Mouse (Mus musculus) embryonic stem cell, embryonic (primary cell): ENCODE data around the gene Olfr312.
"Not testable (repeated sequence)": the region's sequence is repeated elsewhere in the genome, so short reads cannot be mapped to it uniquely, and the experiment has no call there.

Source experiments
- CTCF ChIA-PET, 4 experiments: fragments of 300-600 bp in 2 of 4; fragments of 350-600 bp in 2 of 4; sonication (Branson Sonifier 250); formaldehyde crosslinking; loops; one replicate each; lab custom pipeline; 2022; ENCODE audit warnings: inconsistent platforms in 2 of 4; lab: Charles Lee
- POLR2A ChIA-PET, 4 experiments: fragments of 300-600 bp in 2 of 4; fragments of 350-600 bp in 2 of 4; sonication (Branson Sonifier 250); formaldehyde crosslinking; loops; one replicate each; lab custom pipeline; 2022; ENCODE audit warnings: antibody characterized with exemption in 4 of 4, inconsistent platforms in 1 of 4; lab: Charles Lee

Olfr312 gene

GRCm38 (mm10) chr11:58832541-58832940 is 3.5 kb downstream of the Olfr312 start:
- POLR2A ChIA-PET, CTCF ChIA-PET: not testable (repeated sequence)

- CTCF ChIA-PET = interaction anchor here in 1 of 4 experiments (0.5 kb wide), 1 partner anchor 52 kb away, joined by 3 read pairs; no protein-coding TSS in a partner anchor
- POLR2A ChIA-PET = not testable (repeated sequence)
Measured at GRCm38 (mm10) chr11:58838951-58839350, 9.9 kb downstream of the Olfr312 start, which contains the start of gene Olfr311. Gene Olfr311 (plus strand): TSS chr11:58839251.

- POLR2A ChIA-PET = interaction anchor here in 3 of 4 experiments (0.7 to 1.6 kb wide), 5 partner anchors 21 to 338 kb away, joined by 3 to 6 read pairs (median 4); partner anchors contain the start of genes Hist3h2a (in 1 of the 3), Trim17 (in 1 of the 3) and Zfp39 (in 1 of the 3)
Measured at GRCm38 (mm10) chr11:58846919-58847461, 18.0 kb downstream of the Olfr312 start, which contains the start of gene Gm12258. Gene Gm12258 (plus strand): TSS chr11:58847158.

GRCm38 (mm10) chr11:58847636-58848035 is 18.6 kb downstream of the Olfr312 start:
- CTCF ChIA-PET = interaction anchor here in 2 of 4 experiments (0.5 to 1.1 kb wide), 3 partner anchors 57 to 702 kb away, joined by 3 to 4 read pairs (median 3); no protein-coding TSS in a partner anchor
- POLR2A ChIA-PET = interaction anchor here in 3 of 4 experiments (0.7 to 1.6 kb wide), 8 partner anchors 9 to 339 kb away, joined by 3 to 6 read pairs (median 3); partner anchors contain the start of genes Hist3h2a (in 1 of the 3), Trim17 (in 1 of the 3) and Zfp39 (in 1 of the 3)

More at GRCm38 (mm10) chr11:58846919-58847461, 18.0 kb downstream of the Olfr312 start, which contains the start of gene Gm12258:
- CTCF ChIA-PET = interaction anchor here in 1 of 4 experiments (1.0 to 1.1 kb wide), 2 partner anchors 58 to 68 kb away, joined by 3 read pairs; no protein-coding TSS in a partner anchor

- ChIA-PET CTCF (no interaction called here), POLR2A (no interaction called here)
Measured at GRCm38 (mm10) chr11:58849731-58850130, 20.7 kb downstream of the Olfr312 start.

GRCm38 (mm10) chr11:58860744-58861143 is 31.7 kb downstream of the Olfr312 start:
- CTCF ChIA-PET = no interaction called here
- POLR2A ChIA-PET = no interaction called here

- ChIA-PET POLR2A (interaction anchor here in 3 of 4 experiments (0.6 to 1.3 kb wide), 8 partner anchors 12 to 87 kb away, joined by 3 to 4 read pairs (median 3); partner anchors contain the start of genes Gm12258 (in 1 of the 3), Hist3h2a (in 1 of the 3), Trim17 (in 1 of the 3) and Zfp39 (in 1 of the 3)), CTCF (interaction anchor here in 3 of 4 experiments (0.6 to 1.2 kb wide), 4 partner anchors 50 to 756 kb away, joined by 3 to 5 read pairs (median 3); no protein-coding TSS in a partner anchor)
Measured at GRCm38 (mm10) chr11:58867039-58867953, 38.3 kb downstream of the Olfr312 start, which contains the start of gene 2810021J22Rik. Gene 2810021J22Rik (plus strand): TSS chr11:58867216.

- ChIA-PET POLR2A (interaction anchor here in 3 of 4 experiments (1.0 to 1.3 kb wide), 6 partner anchors 11 to 87 kb away, joined by 3 to 4 read pairs (median 3); partner anchors contain the start of genes Gm12258 (in 1 of the 3), Hist3h2a (in 1 of the 3), Trim17 (in 1 of the 3) and Zfp39 (in 1 of the 3)), CTCF (interaction anchor here in 1 of 4 experiments (0.6 kb wide), 1 partner anchor 755 kb away, joined by 5 read pairs; no protein-coding TSS in a partner anchor)
Measured at GRCm38 (mm10) chr11:58867954-58868330, 38.9 kb downstream of the Olfr312 start.

- CTCF ChIA-PET = no interaction called here
- POLR2A ChIA-PET = no interaction called here
Measured at GRCm38 (mm10) chr11:58870961-58871360, 41.9 kb downstream of the Olfr312 start.

GRCm38 (mm10) chr11:58883756-58884155 is 54.7 kb downstream of the Olfr312 start:
- ChIA-PET CTCF (no interaction called here), POLR2A (interaction anchor here in 1 of 4 experiments (2.0 kb wide), 1 partner anchor 9 kb away, joined by 4 read pairs; no protein-coding TSS in a partner anchor)
